Mouse (Mus musculus) lung, postnatal 14 days (tissue): ENCODE results near the gene Pyroxd1.

Experiments used
- DNase-seq: peaks from one replicate; pipeline ENCODE4 v3.0.0; 2021

Gene Pyroxd1

DNA sequence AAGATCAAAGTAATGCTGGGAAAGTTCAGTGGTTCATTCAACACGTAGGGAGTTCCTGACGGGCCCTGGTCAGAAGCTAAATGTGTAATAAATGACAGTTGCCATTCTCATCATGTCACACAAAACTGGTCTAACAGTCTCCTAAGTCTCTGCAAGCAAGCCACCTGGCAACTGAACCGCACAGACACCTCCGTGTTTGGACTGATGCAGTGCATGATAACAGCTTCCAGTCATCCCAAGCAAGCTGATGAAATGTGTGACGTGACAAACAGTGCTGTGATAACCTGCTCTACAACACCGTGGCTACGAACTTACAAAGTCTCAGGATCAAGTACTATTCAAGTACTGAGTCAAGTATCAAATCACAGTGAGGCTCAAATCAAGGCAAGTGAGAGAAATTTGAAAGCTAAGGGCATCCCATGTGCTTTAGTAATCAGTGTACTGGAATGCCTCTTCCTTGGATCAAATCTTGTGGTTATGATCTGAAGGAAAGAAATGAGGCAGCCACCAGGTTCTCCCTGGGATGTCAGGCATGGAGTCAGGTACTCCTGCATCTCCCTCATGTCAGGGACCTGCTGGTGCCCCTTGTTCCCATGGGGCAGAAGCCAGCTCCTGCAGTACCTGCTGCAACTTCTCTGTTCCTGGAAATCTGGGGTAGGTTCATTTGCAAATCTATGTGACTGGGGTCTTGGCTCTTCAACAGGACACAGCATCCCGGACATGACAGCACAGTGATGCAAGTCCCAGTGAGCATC lies 33.3 kb downstream of the Pyroxd1 start:
- no peak for DNase-seq

DNA sequence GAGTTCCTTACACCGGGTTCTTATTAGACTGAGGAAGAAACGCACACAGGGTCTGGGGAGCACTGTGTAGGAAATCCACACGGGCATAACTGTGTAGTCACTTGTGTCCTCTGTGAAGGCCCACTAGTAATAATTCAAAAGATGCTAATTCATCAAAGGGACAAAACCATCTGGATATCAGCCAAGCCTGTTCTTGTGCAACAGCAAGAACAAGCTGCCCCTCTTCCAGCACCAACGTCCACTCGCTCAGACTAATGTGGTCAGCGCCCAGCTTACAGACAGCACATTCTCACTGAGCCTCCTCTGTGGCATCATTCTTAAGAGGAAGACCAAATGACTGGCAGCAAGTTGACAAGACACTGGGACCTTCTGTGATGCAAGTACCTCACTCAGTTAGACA lies 34.5 kb downstream of the Pyroxd1 start:
- DNase-seq = no peak

DNA sequence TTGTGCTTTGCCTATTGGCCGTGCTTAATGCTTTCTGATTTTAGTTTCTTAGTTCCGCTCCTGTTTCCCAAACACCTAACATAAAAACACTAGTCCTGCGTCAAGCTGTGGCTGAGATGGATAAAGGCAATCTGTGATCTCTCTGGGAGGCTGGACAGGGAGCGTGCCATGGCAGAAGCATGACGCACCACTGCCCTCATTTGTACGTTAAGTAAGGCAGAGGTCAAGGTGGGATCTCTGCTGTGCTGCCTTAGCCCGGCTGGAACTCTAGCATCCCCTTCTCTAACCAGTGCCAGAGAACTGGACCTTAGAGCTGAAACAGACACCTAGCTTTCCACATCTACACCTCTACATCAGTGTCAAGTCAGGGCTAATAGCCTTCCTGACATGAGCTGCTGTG lies 36.2 kb downstream of the Pyroxd1 start:
- no peak for DNase-seq

DNA sequence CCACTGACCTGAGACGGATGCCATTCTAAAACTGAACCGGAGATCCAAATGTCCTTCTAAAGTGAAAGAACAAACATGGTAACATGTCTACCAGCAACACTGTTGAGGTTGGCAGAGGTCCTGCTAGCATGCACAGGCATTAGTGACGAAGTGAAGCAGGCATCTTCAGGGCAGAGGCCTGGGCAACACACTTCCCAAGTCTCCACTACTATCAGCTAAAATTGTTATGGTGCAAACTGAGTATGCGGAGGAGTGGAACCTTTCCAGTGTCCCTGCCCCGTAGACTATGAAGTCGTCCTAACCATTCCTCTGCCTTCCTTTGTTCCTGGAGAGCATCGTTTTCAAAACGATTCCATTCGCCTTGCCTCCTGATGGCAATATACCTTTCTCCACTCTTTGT lies 39.1 kb downstream of the Pyroxd1 start:
- no peak for DNase-seq

DNA sequence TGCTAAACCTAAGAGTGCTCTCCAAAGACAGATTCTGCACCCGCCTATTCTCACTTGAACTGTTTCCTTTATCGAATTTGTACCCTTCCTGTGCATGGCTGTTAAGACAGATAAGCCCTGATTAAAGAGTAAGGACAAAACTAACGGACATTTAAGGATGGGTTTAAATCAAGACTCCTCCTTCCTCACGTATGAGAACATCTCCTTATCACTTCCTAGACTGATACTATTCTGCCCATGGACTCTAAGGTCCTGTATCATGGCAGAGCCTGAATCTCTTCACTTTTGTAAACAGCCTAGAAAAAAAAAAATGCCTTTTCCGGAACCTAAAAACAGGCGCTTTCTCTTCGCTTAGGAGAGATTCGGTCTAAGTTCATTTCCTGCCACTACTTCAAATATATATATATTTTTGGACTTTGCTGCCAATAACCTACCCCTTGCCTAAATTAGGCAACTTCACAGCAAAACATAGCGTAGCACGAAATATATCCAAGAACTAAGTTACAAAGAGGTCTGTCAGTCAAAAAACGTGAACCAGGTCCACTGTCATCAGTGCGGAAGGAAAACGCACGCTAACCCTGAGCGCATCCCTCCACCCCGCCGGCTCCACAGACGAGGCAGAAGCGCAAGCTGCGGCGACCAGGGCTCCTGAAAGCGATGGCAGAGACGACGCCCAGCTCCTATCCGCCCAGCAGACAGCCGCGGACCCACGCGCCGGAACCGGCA lies 41.0 kb downstream of the Pyroxd1 start:
- DNase-seq = no peak

DNA sequence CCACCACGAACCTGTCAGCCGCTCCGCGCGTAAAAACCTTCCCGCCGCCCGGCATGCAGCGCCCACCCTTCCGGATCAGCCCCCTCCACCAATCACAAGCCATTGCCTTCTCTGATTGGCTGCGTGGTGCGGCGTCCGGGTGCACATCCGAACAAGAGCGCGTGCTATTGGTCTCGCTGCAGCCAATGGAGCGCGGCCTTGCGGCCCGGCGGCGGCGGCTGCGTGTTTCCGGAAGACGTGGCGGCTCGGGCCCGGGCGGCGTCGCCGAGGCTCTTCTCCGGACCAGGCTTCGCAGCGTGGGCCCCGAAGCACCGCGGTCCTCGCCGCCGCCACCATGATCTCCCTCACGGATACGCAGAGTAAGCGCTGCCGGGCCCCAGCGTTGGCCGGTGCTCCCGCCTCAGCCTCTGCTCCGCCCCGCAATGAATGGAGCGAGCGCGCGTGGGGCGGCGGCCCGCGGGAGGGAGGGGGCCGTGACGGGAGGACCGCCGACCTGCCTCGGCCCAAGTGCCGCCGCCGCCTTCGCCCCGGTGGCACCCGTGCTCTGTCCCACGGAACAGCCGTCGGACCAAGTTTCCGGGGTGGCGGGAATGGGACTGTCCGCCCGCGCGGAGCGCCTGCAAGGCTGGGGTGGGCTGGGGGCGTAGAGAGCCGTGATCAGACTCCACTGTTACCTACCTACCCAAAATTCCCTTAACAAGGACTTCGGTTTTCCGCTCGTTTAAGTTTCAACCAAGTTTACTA lies 41.7 kb downstream of the Pyroxd1 start, which contains the start of the genes Recql and Golt1b:
Gene Recql, minus strand, starts transcription at position 77 of the 744 bp plus-strand sequence.
Gene Golt1b, plus strand, starts transcription at position 211 of the 744 bp plus-strand sequence.
- DNase-seq = peak; percentile 98

DNA sequence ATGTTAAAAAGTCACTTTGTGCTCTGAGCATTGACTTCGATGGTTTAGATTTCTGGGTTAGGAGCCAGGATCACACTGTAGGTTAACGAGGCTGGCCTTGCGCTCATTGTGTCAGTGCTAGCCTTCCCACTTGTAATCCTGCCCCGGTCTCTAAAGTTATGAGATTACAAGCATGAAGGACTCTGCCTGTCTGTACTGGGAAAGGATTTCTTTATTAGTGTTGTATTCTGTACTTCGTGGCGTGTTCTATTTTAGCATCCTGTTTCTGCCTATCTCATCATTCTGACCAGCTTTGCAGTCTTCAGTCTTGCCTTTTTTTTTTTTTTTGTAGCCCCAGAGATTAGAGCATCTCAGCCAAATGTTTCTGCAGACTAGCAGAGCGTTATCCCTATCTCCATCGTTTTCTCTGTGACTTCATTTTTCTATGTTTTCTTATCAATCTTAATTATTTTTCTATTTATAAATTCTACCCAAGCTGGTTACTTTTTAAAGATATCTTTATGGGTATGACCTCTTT lies 42.4 kb downstream of the Pyroxd1 start:
- no peak for DNase-seq

DNA sequence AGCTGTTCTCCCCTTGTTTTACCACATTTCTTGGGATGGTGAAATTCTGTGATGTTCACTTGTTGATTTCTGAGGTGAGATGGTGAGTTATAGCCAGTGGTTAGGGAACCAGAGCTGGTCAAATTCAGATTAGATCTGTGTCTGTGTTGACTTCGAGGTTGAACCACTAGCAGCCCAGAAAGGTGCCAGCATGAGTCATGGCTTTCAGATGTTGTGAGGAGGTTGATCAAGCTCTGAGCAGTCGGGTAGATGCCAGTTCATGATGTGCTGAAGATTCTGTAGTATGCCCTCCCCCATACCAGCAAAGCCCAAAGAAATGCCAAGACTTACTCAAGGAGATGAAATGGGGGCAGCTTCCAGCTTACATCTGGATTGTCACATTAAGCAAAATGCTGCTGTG lies 43.6 kb downstream of the Pyroxd1 start:
- DNase-seq = no peak

DNA sequence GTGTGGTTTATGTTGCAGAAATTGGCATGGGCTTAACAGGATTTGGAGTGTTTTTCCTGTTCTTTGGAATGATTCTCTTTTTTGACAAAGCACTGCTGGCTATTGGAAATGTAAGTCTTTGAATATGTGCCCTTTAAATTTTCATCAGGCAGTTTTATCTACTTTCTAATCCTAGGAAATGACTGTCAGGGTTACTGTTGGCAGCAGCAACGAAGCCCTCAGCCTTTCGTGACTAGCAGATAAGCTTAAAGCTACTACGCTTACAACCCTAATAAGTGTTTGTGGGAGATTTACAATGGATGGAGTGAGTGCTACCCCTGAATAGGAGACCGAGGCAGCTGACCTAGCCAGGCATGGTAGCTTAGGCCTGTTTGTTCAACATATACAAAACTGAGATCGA lies 46.9 kb downstream of the Pyroxd1 start:
- no peak for DNase-seq

DNA sequence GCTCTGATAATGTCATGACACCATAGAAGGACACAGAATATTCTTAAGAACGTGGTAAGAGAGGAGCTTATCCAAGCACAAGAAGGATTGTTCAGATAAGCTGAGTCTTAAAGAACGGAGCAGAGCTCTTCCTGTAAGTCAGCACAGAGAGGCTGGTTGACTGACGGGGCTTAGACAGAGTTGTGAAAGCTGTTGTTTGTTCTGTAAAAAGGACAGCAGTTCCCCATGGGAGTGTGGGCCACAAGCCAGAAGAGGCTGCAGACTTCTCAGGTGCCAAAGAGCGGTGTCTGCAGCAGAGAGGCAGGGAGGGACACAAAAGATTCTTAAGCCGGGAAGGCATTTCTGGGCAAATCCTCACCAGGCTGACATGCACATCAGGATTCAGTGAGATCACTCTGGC lies 49.2 kb downstream of the Pyroxd1 start:
- DNase-seq = peak; percentile 14

DNA sequence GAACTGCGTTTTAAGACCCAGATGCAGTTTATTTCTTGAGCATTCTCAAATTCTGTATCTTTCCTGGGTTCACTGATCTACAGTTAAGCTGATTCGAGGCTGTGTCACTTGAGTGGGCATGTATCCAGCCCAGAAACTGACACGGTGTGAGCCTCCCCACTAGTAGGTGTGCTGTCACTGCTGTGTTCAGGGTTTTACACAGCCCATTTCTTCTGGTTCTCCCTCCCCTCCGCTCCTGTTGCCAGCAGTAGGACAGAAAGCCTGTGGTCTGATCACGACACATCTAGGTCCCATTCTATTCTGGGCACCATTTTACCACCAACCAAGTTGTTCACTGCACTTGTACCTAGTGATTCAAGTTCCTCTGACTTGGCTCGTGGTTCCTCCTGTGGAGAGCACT lies 50.3 kb downstream of the Pyroxd1 start:
- no peak for DNase-seq

DNA sequence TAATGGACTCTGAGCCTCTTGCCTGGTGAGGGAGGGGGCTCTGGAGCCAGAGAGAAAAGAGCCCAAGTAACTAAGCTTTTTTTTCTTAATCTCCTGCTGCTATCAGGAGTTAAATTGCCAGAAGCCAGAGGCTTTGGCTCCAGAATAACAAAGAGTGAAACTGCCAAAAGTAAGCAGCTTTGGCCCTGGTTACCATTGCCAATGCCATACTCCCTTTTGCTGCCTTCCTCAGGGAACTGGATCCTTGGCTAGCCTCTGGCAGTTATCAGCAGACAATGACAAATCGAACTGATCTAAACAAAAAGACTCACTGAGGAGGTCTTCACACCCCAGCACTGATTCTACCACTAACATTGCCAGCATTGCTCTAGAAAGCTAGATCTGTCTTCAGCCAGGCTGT lies 65.7 kb downstream of the Pyroxd1 start:
- DNase-seq = no peak
